Mouse (Mus musculus): ENCODE measurements around the gene Prrt3. TPM values are rescaled to one million over a fixed set of nuclear protein-coding genes. Genes with fewer than 3 reads are reported as not detected.

Gene Prrt3
- polyA plus RNA-seq, 1 experiment from 2014 or later, result 3.7 TPM

DNA sequence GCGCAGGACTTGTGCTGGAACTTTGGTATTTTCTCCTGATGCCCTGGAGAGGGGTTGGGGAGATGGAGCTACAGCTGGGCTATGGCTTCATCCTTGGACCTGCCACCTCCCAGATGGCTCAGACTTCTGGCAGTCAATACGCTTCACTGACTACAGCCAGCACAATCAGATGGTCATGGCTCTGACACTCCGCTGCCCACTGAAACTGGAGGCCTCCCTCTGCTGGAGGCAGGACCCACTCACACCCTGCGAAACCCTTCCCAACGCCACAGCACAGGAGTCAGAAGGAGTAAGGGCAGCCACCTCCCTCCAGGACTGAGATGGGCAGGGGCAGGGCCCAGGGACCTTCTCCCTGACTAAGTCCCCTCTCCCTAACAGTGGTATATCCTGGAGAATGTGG lies 36.1 kb downstream of the Prrt3 start:
- no peaks in the 10 kb centered on the region for H3K9me3 ChIP-seq (replicated peaks)
- H3K4me1 ChIP-seq, result peaks cover 9% of the 10 kb centered on the region
- H3K27ac ChIP-seq, result no peak overlapping the region
- no peaks in the 10 kb centered on the region for H3K36me3 ChIP-seq
- no peak overlapping the region for H3K4me2 ChIP-seq (replicated peaks)
- no peak overlapping the region for H3K4me3 ChIP-seq
- WGBS, result 40% methylated on average over 5 of the region's 5 CpGs
- no peak for ATAC-seq (ENCODE audit: low FRiP score)
- peaks cover 21% of the 10 kb centered on the region for H3K27me3 ChIP-seq
- H3K9ac ChIP-seq, result no peak overlapping the region

DNA sequence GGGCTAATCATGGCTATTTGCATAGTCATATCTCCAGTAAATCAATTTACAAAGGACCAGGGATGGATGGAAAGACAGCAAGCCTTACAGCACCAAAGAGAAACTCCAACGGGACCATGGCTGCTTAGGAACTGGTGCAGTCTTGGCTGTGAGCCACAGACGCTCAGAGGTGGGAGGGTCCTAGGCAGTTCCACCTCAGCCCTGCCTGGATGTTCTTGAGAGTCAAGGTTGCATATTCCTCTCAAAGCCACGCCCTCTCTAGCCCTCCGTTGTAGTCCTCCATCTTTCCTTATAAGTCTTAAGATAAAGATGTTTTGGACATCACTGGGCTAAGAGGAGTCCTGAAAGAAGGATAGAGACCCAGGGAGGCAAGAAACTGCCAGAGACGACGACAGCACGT lies 37.7 kb downstream of the Prrt3 start:
- ATAC-seq (ENCODE audit: low FRiP score), result no peak
- H3K4me1 ChIP-seq, result no peaks in the 10 kb centered on the region
- no peak overlapping the region for H3K27ac ChIP-seq
- H3K9ac ChIP-seq, result no peak overlapping the region
- H3K4me3 ChIP-seq, result no peak overlapping the region
- no peak overlapping the region for H3K4me2 ChIP-seq (replicated peaks)
- no peaks in the 10 kb centered on the region for H3K9me3 ChIP-seq (replicated peaks)
- H3K27me3 ChIP-seq, result peaks cover 7% of the 10 kb centered on the region
- no peaks in the 10 kb centered on the region for H3K36me3 ChIP-seq
- WGBS, result 73% methylated on average over 7 of the region's 7 CpGs

DNA sequence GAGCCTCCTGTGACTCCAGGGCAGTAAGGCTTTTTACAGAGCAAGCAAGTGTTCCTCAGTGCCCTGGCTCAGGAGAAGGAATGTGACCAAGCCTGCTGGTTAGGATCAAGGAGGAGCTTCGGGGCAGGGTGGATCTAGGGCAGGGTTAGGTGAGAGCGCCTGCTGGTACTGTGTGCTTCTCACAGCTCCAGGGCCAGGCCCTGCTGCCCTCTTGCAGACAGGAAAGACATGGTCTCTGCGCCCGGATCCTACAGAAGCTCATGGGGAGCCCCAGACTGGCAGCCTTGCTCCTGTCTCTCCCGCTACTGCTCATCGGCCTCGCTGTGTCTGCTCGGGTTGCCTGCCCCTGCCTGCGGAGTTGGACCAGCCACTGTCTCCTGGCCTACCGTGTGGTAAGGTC lies 43.1 kb downstream of the Prrt3 start:
- H3K4me1 ChIP-seq, result no peaks in the 10 kb centered on the region
- no peaks in the 10 kb centered on the region for H3K9me3 ChIP-seq (replicated peaks)
- no peaks in the 10 kb centered on the region for H3K36me3 ChIP-seq
- ATAC-seq (ENCODE audit: low FRiP score), result no peak
- no peak overlapping the region for H3K4me2 ChIP-seq (replicated peaks)
- no peak overlapping the region for H3K4me3 ChIP-seq
- H3K9ac ChIP-seq, result no peak overlapping the region
- H3K27me3 ChIP-seq, result peaks cover 5% of the 10 kb centered on the region; the same call in 1 of the 2 replicates
- 70% methylated on average over 10 of the region's 10 CpGs for WGBS
- H3K27ac ChIP-seq, result no peak overlapping the region

DNA sequence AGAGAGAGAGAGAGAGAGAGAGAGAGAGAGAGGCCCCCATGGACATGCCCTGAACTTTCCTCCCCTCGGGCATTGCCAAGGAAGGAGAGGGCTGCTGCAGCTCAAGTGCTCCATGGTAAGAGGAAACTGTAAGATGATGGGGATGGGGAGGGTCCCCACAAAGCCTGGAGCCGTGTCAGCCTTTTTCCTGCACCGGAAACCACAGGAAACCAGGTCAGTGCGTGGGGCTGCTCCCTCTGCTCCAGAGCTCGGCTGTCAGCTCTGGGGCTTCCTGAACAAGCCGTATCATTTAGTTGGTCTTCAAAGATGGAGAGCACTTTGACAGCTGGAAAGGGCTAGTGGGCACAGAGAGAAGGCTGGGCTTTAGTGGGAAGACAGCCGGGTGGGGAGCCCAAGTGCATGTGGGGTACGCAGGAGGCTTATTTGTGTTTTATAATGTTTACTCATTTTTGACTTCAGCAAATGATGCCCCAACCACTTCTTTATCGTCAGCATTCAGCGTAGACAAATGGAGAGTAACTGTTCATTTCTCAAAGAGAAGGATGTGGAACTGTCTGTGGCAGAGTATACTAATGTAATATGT lies 43.7 kb downstream of the Prrt3 start, which contains the start of gene Il17re:
TSS of gene Il17re (plus strand) at position 533 of the 583 bp plus-strand sequence.
- H3K27ac ChIP-seq, result no peak within 1 kb of the TSS
- H3K4me1 ChIP-seq, result no peaks in the 10 kb centered on the region
- no peak within 1 kb of the TSS for H3K4me3 ChIP-seq
- H3K4me2 ChIP-seq (replicated peaks), result no peak within 1 kb of the TSS
- no peak for ATAC-seq (ENCODE audit: low FRiP score)
- no peaks in the 10 kb centered on the region for H3K9me3 ChIP-seq (replicated peaks)
- H3K9ac ChIP-seq, result no peak within 1 kb of the TSS
- peaks cover 5% of the 10 kb centered on the region; the same call in 1 of the 2 replicates for H3K27me3 ChIP-seq
- 74% methylated on average over 9 of the region's 10 CpGs for WGBS
- H3K36me3 ChIP-seq, result no peaks in the 10 kb centered on the region

DNA sequence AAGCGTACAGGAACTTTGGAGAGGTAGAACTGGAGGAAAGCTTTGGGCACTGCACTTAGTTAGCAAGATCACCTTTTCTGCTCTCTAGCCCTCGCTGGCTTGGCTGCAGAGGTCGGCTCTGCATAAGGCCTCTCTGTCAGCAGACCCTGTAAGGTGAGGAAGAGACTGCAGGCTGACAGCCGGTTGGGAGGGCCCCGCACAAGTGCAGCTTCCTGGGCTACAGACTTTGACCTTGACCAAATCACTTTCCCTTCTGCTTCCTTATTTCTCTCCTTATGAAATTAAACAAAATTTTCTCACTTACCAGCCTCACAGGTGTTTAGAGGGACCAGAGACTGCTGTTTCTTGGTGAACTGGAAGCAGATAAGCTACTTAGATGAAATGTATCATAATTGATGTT lies 46.7 kb downstream of the Prrt3 start:
- no peak for ATAC-seq (ENCODE audit: low FRiP score)
- H3K36me3 ChIP-seq, result no peaks in the 10 kb centered on the region
- H3K9me3 ChIP-seq (replicated peaks), result no peaks in the 10 kb centered on the region
- WGBS, result 74% methylated on average over 5 of the region's 5 CpGs
- no peak overlapping the region for H3K9ac ChIP-seq
- H3K27me3 ChIP-seq, result peaks cover 5% of the 10 kb centered on the region; the same call in 1 of the 2 replicates
- H3K27ac ChIP-seq, result no peak overlapping the region
- H3K4me3 ChIP-seq, result no peak overlapping the region
- H3K4me1 ChIP-seq, result no peaks in the 10 kb centered on the region
- H3K4me2 ChIP-seq (replicated peaks), result no peak overlapping the region

DNA sequence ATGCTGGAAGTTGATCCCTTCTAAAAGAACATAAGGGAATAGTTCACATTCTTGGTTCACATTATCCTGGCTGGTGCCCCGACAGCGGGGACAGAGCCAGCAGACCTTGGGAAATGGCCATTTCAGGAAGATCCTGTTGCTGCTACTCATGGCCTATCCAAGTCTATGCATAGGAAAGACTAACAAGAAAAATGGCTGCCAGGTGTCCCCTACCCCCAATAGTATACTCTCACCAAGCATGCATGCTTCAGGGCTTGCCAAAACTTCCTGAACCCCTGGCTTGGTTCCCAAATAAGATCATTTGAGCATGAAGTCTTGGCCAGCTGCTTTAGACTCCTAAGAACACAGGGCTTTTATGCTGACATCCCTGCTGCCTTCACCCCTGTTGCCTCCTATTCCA lies 49.9 kb downstream of the Prrt3 start:
- Histone ChIP-seq H3K27me3 (no peaks in the 10 kb centered on the region), H3K9ac (no peak overlapping the region), H3K4me2 (replicated peaks) (no peak overlapping the region), H3K4me3 (no peak overlapping the region), H3K9me3 (replicated peaks) (no peaks in the 10 kb centered on the region), H3K4me1 (no peaks in the 10 kb centered on the region), H3K36me3 (peaks cover 22% of the 10 kb centered on the region), H3K27ac (no peak overlapping the region)
- WGBS, result 86% methylated on average over 2 of the region's 2 CpGs
- no peak for ATAC-seq (ENCODE audit: low FRiP score)

DNA sequence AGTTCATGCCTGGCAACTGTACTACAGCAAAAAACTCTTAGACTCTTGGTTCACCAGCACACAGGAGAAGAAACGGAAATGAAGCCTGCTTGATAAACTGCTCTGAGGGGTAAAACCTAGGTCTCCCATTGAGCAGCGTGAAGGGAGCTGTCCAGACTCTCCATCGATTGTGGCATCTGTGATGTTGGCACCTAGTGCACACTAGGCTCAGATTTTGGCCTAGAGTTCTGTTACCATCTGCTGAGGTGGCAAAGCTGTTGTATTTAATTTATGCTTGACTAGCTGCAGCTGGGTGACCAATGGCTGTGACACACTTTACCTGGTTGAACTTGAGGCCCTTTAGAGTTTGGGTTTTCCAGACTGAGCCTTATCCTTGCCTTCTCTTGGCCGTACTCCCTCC lies 54.1 kb downstream of the Prrt3 start:
- Histone ChIP-seq H3K27me3 (no peaks in the 10 kb centered on the region), H3K9me3 (replicated peaks) (no peaks in the 10 kb centered on the region), H3K36me3 (peaks cover 28% of the 10 kb centered on the region), H3K4me1 (peaks cover 8% of the 10 kb centered on the region), H3K4me3 (no peak overlapping the region), H3K27ac (no peak overlapping the region), H3K9ac (no peak overlapping the region), H3K4me2 (replicated peaks) (no peak overlapping the region)
- WGBS, result 95% methylated on average over 4 of the region's 4 CpGs
- ATAC-seq (ENCODE audit: low FRiP score), result no peak

DNA sequence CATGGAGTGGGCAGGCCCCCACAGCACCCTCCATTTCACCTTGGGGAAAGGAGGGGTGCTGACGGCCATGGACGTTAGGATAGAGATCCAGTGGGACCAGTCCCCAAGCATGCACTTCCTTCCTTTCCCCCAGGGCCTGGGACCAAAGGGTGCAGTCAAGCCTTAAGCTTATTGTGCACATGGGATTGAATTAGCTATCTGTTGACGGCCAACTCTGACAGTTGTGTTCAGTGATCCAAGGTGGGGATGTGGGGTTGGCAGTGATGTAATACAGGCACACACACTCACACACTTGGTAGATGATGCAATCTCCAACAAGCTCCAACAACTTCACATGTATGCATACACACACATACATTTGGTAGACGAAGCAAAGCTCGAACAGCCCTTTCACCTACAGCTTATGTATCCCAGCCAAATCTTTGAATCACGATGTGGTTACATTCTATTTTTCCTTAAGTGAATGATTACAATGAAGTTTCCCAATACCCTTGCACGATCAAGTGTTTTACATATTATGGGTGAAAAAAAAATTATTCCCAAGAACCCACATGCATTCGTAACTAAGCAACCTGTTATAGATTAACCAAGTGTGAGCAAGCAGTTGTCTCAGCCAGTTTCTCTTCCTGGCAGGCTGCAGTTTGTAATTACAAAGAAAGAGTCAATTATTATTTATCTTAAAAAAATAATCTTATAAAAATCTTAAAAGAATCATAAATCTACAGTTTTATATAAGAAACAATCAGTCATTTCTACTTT lies 57.3 kb downstream of the Prrt3 start:
- Histone ChIP-seq H3K4me2 (replicated peaks) (no peak overlapping the region), H3K4me1 (peaks cover 8% of the 10 kb centered on the region), H3K9ac (no peak overlapping the region), H3K9me3 (replicated peaks) (no peaks in the 10 kb centered on the region), H3K27me3 (no peaks in the 10 kb centered on the region), H3K27ac (no peak overlapping the region), H3K36me3 (peaks cover 28% of the 10 kb centered on the region), H3K4me3 (no peak overlapping the region)
- 82% methylated on average over 6 of the region's 8 CpGs for WGBS
- ATAC-seq (ENCODE audit: low FRiP score), result no peak

Small RNA genes within 50 kb of the gene (microRNA-seq; reads per million reads assigned to microRNA genes)
- not detected for gene Gm23365

Other genes starting within 250 kb of the Prrt3 start
- gene Cpne9, start 219.6 kb downstream of the Prrt3 start, polyA plus RNA-seq (2016; fragmentation: Nextera tagmentation; extraction: Ambion mirVana), result 0.39 and 0.42 TPM in 2 replicates
- 28.2 and 28.4 TPM in 2 replicates for gene Brpf1, start 194.8 kb downstream of the Prrt3 start, polyA plus RNA-seq (2016; fragmentation: Nextera tagmentation; extraction: Ambion mirVana)
- gene Ogg1, start 175.0 kb downstream of the Prrt3 start, polyA plus RNA-seq (2016; fragmentation: Nextera tagmentation; extraction: Ambion mirVana), result 11.1 and 12.0 TPM in 2 replicates
- gene Camk1, start 157.9 kb downstream of the Prrt3 start, polyA plus RNA-seq (2016; fragmentation: Nextera tagmentation; extraction: Ambion mirVana), result 72.5 and 78.4 TPM in 2 replicates
- 64.5 and 66.0 TPM in 2 replicates for gene Tada3, start 124.0 kb downstream of the Prrt3 start, polyA plus RNA-seq (2016; fragmentation: Nextera tagmentation; extraction: Ambion mirVana)
- gene Arpc4, start 123.8 kb downstream of the Prrt3 start, polyA plus RNA-seq (2016; fragmentation: Nextera tagmentation; extraction: Ambion mirVana), result 363 and 371 TPM in 2 replicates
- gene Ttll3, start 112.7 kb downstream of the Prrt3 start, polyA plus RNA-seq (2016; fragmentation: Nextera tagmentation; extraction: Ambion mirVana), result 8.0 and 8.9 TPM in 2 replicates
- 22.0 and 26.1 TPM in 2 replicates for gene Rpusd3, start 82.6 kb downstream of the Prrt3 start, polyA plus RNA-seq (2016; fragmentation: Nextera tagmentation; extraction: Ambion mirVana)
- not detected in 2 replicates for gene Cidec, start 66.2 kb downstream of the Prrt3 start, polyA plus RNA-seq (2016; fragmentation: Nextera tagmentation; extraction: Ambion mirVana)
- 69.2 and 71.3 TPM in 2 replicates for gene Jagn1, start 59.4 kb downstream of the Prrt3 start, polyA plus RNA-seq (2016; fragmentation: Nextera tagmentation; extraction: Ambion mirVana)
- gene Il17re, start 43.4 kb downstream of the Prrt3 start, polyA plus RNA-seq (2016; fragmentation: Nextera tagmentation; extraction: Ambion mirVana), result 0.74 and 1.1 TPM in 2 replicates
- 5.4 and 6.0 TPM in 2 replicates for gene Il17rc, start 30.5 kb downstream of the Prrt3 start, polyA plus RNA-seq (2016; fragmentation: Nextera tagmentation; extraction: Ambion mirVana)
- 47.5 and 54.3 TPM in 2 replicates for gene Creld1, start 18.6 kb downstream of the Prrt3 start, polyA plus RNA-seq (2016; fragmentation: Nextera tagmentation; extraction: Ambion mirVana)
- 91.6 and 94.0 TPM in 2 replicates for gene Emc3, start 29.7 kb upstream of the Prrt3 start, polyA plus RNA-seq (2016; fragmentation: Nextera tagmentation; extraction: Ambion mirVana)
- 8.8 and 10.4 TPM in 2 replicates for gene Fancd2, start 29.8 kb upstream of the Prrt3 start, polyA plus RNA-seq (2016; fragmentation: Nextera tagmentation; extraction: Ambion mirVana)
- gene Fancd2os, start 98.8 kb upstream of the Prrt3 start, polyA plus RNA-seq (2016; fragmentation: Nextera tagmentation; extraction: Ambion mirVana), result 0.22 and 0.27 TPM in 2 replicates
- gene Brk1, start 102.8 kb upstream of the Prrt3 start, polyA plus RNA-seq (2016; fragmentation: Nextera tagmentation; extraction: Ambion mirVana), result 201 and 207 TPM in 2 replicates
- gene Vhl, start 122.0 kb upstream of the Prrt3 start, polyA plus RNA-seq (2016; fragmentation: Nextera tagmentation; extraction: Ambion mirVana), result 62.7 and 63.1 TPM in 2 replicates
- 3.2 and 3.4 TPM in 2 replicates for gene Irak2, start 136.5 kb upstream of the Prrt3 start, polyA plus RNA-seq (2016; fragmentation: Nextera tagmentation; extraction: Ambion mirVana)
- 0.81 and 1.0 TPM in 2 replicates for gene Tatdn2, start 195.1 kb upstream of the Prrt3 start, polyA plus RNA-seq (2016; fragmentation: Nextera tagmentation; extraction: Ambion mirVana)
- gene Ghrl, start 217.9 kb upstream of the Prrt3 start, polyA plus RNA-seq (2016; fragmentation: Nextera tagmentation; extraction: Ambion mirVana), result 0.49 and 0.99 TPM in 2 replicates
- gene Sec13, start 238.8 kb upstream of the Prrt3 start, polyA plus RNA-seq (2016; fragmentation: Nextera tagmentation; extraction: Ambion mirVana), result 235 and 238 TPM in 2 replicates